Mouse (Mus musculus) B cell, adult (primary cell): ENCODE results near the gene Gm21858. TPM values are rescaled to one million over a fixed set of nuclear protein-coding genes. Genes with fewer than 3 reads are reported as not detected.

Experiments
- total RNA-seq: library from RNA; stranded (reverse); gene quantifications from 4 replicates; pipeline ENCODE4 v1.2.4, GENCODE M21; 2023; ENCODE audit not compliant: inconsistent age

Gene Gm21858
- total RNA-seq: not detected in 4 replicates

DNA sequence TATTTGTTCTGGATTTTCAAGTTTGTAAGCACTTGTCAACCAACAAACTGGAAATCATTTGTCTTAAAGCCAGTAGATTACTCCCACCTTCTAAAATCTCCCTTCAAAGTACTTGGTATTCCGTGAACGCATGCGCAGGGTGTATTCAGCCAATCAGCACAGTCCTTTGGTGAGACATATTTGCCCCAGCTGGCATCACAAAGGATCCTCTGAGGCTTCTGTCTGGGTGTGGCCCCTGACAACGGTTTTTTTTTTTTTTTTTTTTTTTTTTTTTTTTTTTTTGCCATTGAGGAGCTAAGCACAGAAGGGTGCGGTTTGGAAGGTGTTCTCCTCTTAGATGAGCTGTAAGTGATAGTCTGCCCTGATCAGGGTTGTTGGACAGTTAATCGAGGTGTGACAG is at the start of gene Gm21858:
Gene Gm21858 (plus strand): TSS at position 301 of the 400 bp plus-strand sequence.

